Mouse (Mus musculus): Measurements from ENCODE around the gene Gm42688. TPM values are rescaled to one million over a fixed set of nuclear protein-coding genes. Genes with fewer than 3 reads are reported as not detected.

Gene Gm42688
- polyA plus RNA-seq, 1 experiment from 2014 or later: 2.9 TPM

DNA sequence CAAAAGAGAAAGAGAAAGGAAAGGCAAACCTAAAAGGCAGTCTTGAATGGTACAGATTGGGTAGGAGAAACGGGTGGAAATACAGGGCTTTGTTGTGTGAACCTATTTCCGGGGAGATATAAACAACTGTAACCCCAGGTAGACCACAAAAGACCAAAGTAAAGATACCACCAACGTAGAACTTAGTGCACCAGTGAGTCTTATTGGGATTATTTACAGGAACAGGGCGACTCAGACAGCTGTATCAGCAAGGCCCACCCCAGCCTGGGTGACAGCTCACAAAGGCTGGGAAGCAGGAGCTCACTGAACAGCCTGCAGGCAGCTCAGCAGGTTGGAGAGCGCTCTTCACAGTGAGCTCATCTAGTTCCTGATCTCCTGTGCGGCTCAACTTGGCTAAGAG is 5.4 kb upstream of the Gm42688 start:
- no peak for TF ChIP-seq CTCF (IDR thresholded peaks at IDR 0.05; ENCODE audit: low read depth)
- no peak for ATAC-seq (ENCODE audit: insufficient read depth)
- no peak overlapping the region for H3K9ac ChIP-seq
- no peak overlapping the region for H3K4me2 ChIP-seq
- H3K36me3 ChIP-seq (ENCODE audit: insufficient read depth): no peaks in the 10 kb centered on the region
- no peaks in the 10 kb centered on the region for H3K4me1 ChIP-seq (ENCODE audit: insufficient read depth)
- H3K27me3 ChIP-seq (ENCODE audit: insufficient read depth, low read length): no peaks in the 10 kb centered on the region
- H3K27ac ChIP-seq (ENCODE audit: low read depth): no peak overlapping the region
- no peak for DNase-seq
- H3K9me3 ChIP-seq (ENCODE audit: low read depth, low read length): no peaks in the 10 kb centered on the region
- no peak overlapping the region for H3K4me3 ChIP-seq (ENCODE audit: low read depth, low read length)
- 33% methylated on average over 6 of the region's 6 CpGs for WGBS

DNA sequence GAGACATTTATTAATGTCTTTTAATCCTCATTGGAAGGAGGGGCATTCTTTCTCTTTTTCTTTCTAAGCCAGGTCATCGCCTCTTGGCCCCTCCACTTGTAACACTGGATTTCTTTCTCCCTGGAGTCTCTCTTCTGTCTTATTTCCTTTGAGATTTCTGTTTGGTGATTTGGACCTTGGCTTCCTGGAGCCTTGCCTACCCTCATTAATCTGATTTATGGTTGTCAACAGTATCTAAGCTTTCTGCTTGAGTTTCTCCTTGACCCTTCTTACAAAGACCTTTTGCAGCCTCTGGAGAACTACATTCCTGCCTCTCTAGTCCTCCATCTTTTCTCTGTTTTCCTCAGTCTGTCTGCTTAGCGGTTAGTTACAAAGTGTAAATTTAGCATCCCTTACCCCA is 3.0 kb upstream of the Gm42688 start:
- H3K4me1 ChIP-seq (ENCODE audit: insufficient read depth): peaks cover 7% of the 10 kb centered on the region; the same call in 1 of the 2 replicates
- no peaks in the 10 kb centered on the region for H3K36me3 ChIP-seq (ENCODE audit: insufficient read depth)
- H3K9ac ChIP-seq: no peak overlapping the region
- no peak for DNase-seq
- no peak overlapping the region for H3K27ac ChIP-seq (ENCODE audit: low read depth)
- no peak for ATAC-seq (ENCODE audit: insufficient read depth)
- H3K27me3 ChIP-seq (ENCODE audit: insufficient read depth, low read length): no peaks in the 10 kb centered on the region
- 78% methylated on average over 2 of the region's 2 CpGs for WGBS
- no peak for TF ChIP-seq CTCF (IDR thresholded peaks at IDR 0.05; ENCODE audit: low read depth)
- H3K4me2 ChIP-seq: no peak overlapping the region
- H3K9me3 ChIP-seq (ENCODE audit: low read depth, low read length): no peaks in the 10 kb centered on the region
- H3K4me3 ChIP-seq (ENCODE audit: low read depth, low read length): no peak overlapping the region

DNA sequence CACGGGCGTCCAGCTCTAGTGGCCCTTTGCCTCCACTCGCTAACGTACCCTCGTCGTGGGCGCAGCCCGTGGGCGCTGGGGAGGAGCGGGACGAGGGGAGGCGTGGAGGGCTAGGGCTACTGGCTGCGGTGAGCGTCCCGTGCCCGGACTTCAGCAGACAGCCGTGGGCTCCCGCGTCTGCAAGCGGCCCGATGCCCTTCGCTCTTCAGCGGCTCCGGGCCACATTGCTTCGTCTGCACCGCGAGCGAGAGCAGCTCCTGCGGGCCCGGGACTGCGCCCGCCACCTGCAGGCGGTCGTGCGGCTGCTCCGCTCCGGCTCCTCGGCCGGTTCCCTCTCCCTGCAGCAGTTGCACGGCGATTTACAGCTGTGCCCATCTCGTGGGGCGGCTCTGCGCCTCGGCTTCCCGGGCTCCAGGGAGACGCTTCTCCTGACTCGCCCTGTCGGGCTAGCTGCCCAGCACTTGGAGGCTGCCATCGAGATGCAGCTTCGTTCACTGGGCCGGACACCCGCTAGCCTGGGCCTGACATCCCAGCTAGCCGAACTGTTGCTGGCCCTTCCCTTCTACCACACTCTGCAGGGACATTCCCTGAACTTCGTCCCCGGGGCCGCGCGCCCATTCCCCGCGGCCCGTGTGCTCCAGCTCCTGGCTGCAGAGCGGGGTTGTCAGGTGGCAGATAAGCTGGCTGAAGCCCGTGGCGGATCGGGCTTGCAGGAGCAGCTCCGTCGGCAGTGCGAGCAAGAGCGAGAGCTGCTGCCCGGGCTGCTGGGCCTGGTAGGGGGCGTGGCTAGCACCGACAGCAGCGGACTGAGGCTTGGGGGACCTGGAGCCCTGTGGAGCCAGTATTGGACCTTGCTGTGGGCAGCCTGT is 505 bp downstream of the Gm42688 start:
- H3K4me3 ChIP-seq (ENCODE audit: low read depth, low read length): peak overlapping the region; percentile 80
- no peaks in the 10 kb centered on the region for H3K9me3 ChIP-seq (ENCODE audit: low read depth, low read length)
- H3K27ac ChIP-seq (ENCODE audit: low read depth): peak overlapping the region; percentile 80
- peak; percentile 45 for TF ChIP-seq CTCF (IDR thresholded peaks at IDR 0.05; ENCODE audit: low read depth)
- peak; percentile 84 for ATAC-seq (ENCODE audit: insufficient read depth)
- WGBS: under 1% methylated on average over 68 of the region's 74 CpGs
- peak overlapping the region; percentile 100 for H3K4me2 ChIP-seq
- H3K36me3 ChIP-seq (ENCODE audit: insufficient read depth): peaks cover 7% of the 10 kb centered on the region; the same call in 1 of the 2 replicates
- H3K4me1 ChIP-seq (ENCODE audit: insufficient read depth): peaks cover 7% of the 10 kb centered on the region; the same call in 1 of the 2 replicates
- DNase-seq: peak; percentile 80
- H3K9ac ChIP-seq: peak overlapping the region; percentile 76
- no peaks in the 10 kb centered on the region for H3K27me3 ChIP-seq (ENCODE audit: insufficient read depth, low read length)

DNA sequence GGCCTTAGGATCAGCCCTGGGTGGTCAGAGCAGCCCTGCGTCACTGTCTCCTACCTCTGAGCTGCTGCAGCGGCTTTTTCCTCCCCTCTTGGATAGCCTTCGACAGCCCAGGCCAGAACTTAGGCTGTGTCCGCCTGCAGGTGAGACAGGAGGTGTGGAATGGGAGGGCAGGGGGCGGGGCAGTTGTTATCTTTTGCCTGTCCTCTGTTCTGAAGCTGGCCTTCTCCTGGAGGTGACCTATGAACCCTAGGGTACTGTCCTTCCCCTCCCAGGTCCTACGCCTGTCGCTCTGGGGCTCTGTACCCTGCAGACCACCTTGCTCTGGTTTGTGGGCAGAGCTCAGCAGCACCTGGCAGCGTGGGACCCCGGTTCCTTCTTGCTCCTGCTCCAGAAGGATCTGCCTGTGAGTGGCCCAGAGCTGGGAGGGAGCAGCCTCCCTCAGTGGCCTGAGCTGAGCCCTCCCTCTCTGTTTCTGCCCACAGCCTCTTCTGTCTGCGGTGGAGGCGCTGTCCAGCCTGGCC is 1.8 kb downstream of the Gm42688 start:
- Histone ChIP-seq H3K9ac (no peak overlapping the region), H3K4me1 (ENCODE audit: insufficient read depth) (peaks cover 7% of the 10 kb centered on the region; the same call in 1 of the 2 replicates), H3K4me2 (peak overlapping the region; percentile 100), H3K36me3 (ENCODE audit: insufficient read depth) (peaks cover 9% of the 10 kb centered on the region; the same call in 1 of the 2 replicates), H3K27me3 (ENCODE audit: insufficient read depth, low read length) (no peaks in the 10 kb centered on the region), H3K4me3 (ENCODE audit: low read depth, low read length) (no peak overlapping the region), H3K9me3 (ENCODE audit: low read depth, low read length) (no peaks in the 10 kb centered on the region), H3K27ac (ENCODE audit: low read depth) (no peak overlapping the region)
- no peak for TF ChIP-seq CTCF (IDR thresholded peaks at IDR 0.05; ENCODE audit: low read depth)
- ATAC-seq (ENCODE audit: insufficient read depth) (no peak), DNase-seq (no peak)
- 43% methylated on average over 11 of the region's 11 CpGs for WGBS

DNA sequence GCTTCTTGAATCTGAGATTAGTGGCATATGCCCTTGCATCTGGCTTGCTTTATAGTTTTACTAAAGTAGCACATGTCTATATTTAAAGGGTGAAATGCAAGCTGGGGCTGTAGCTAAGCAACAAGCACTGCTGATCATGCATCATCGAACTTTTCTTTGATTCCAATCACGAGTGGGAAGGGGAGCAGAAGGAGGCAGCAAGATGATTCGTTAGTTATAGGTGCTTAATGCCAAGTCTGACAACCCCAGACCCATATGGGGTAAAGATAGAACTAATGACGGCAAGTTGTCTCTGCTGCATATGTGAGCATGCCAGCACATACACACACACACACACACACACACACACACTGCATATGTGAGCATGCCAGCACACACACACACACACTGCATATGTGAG is 2.7 kb downstream of the Gm42688 start:
- peaks cover 9% of the 10 kb centered on the region; the same call in 1 of the 2 replicates for H3K4me1 ChIP-seq (ENCODE audit: insufficient read depth)
- TF ChIP-seq CTCF (IDR thresholded peaks at IDR 0.05; ENCODE audit: low read depth): no peak
- ATAC-seq (ENCODE audit: insufficient read depth) (no peak), DNase-seq (no peak)
- no peak overlapping the region for H3K4me2 ChIP-seq
- H3K27ac ChIP-seq (ENCODE audit: low read depth): no peak overlapping the region
- H3K9me3 ChIP-seq (ENCODE audit: low read depth, low read length): no peaks in the 10 kb centered on the region
- no peaks in the 10 kb centered on the region for H3K27me3 ChIP-seq (ENCODE audit: insufficient read depth, low read length)
- H3K9ac ChIP-seq: no peak overlapping the region
- peaks cover 9% of the 10 kb centered on the region; the same call in 1 of the 2 replicates for H3K36me3 ChIP-seq (ENCODE audit: insufficient read depth)
- 71% methylated on average over 4 of the region's 4 CpGs for WGBS
- H3K4me3 ChIP-seq (ENCODE audit: low read depth, low read length): no peak overlapping the region

DNA sequence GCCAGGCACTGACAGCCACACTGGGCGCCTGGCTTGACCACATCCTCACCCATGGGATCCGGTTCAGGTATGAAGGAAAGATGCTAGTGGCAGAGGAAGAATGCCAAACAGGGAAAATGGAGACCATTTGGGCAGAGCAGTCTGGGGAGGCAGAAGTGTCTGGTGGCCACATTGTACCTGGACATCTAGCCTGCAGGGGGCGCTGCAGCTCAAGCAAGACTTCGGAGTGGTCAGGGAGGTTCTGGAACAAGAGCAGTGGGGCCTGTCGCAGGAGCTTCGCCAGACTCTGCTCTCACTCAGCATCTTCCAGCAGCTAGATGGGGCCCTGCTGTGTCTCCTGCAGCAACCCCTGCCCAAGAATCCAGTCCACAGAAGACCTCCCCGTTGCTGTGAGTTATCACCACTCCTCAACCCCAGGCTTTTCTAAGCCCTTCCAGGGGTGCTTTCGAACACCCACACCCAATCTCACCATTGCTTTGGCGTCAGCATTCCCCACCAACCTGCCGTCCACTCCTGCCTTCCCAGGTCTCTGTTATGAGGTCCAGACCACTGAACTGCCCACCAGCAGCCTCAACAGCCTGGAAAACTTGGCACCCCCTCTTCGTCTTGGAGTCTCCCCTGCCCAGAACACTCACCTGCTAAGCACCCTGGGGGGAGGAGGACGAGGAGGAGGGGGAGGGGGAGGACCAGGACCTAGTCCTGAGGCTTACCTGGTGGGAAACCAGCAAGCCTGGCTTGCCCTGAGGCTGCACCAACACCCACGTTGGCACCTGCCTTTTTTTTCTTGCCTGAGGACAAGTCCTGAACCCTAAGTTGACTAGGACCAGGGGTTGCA is 6.4 kb downstream of the Gm42688 start:
- peak overlapping the region; percentile 73 for H3K4me3 ChIP-seq (ENCODE audit: low read depth, low read length)
- H3K9ac ChIP-seq: peak overlapping the region; percentile 88
- WGBS: 39% methylated on average over 13 of the region's 13 CpGs
- H3K4me2 ChIP-seq: peak overlapping the region; percentile 85
- H3K4me1 ChIP-seq (ENCODE audit: insufficient read depth): peaks cover 10% of the 10 kb centered on the region; the same call in 1 of the 2 replicates
- no peaks in the 10 kb centered on the region for H3K9me3 ChIP-seq (ENCODE audit: low read depth, low read length)
- DNase-seq (peak; percentile 86), ATAC-seq (ENCODE audit: insufficient read depth) (peak; percentile 31; the same call in 1 of the 2 replicates)
- peak; percentile 90 for TF ChIP-seq CTCF (IDR thresholded peaks at IDR 0.05; ENCODE audit: low read depth)
- no peaks in the 10 kb centered on the region for H3K27me3 ChIP-seq (ENCODE audit: insufficient read depth, low read length)
- H3K36me3 ChIP-seq (ENCODE audit: insufficient read depth): peaks cover 16% of the 10 kb centered on the region; the same call in 1 of the 2 replicates
- H3K27ac ChIP-seq (ENCODE audit: low read depth): 0 out of 2 replicates have a peak overlapping the region, but pooled peaks have one; percentile 85
